Mouse (Mus musculus): Measurements from ENCODE around the gene Exo5.

GRCm38 (mm10) chr4:120925386-120925785, 569 bp upstream of the Exo5 start:
- TF ChIP-seq CTCF (IDR thresholded peaks at IDR 0.05; ENCODE audit: control insufficient read depth, insufficient read depth, insufficient replicate concordance, low read depth, low read length) (no peak), POLR2A (IDR thresholded peaks at IDR 0.05; ENCODE audit: control insufficient read depth, low read depth, low read length) (no peak)
